Mouse (Mus musculus) megakaryocyte-erythroid progenitor cell, adult 5-6 weeks (primary cell): ENCODE results near the gene Llph. TPM values are rescaled to one million over a fixed set of nuclear protein-coding genes. Genes with fewer than 3 reads are reported as not detected.
A peak's percentile ranks its signal among the peaks of the same experiment; 100 is the strongest.

Experiments
- ATAC-seq: replicated peaks from 2 replicates; pipeline ENCODE4 v1.8.0; 2016; ENCODE audit warnings: mild to moderate bottlenecking, inconsistent platforms; ENCODE audit not compliant: severe bottlenecking, poor library complexity, low FRiP score, low TSS enrichment
- total RNA-seq, 2 experiments: library from RNA; stranded (forward) in 1 of 2; stranded (reverse) in 1 of 2; fragments of 200-1000, 215-1000 nt in 1 of 2; fragments of >200 nt in 1 of 2; fragmentation: Nextera tagmentation in 1 of 2; gene quantifications; 2 replicates each; pipeline ENCODE4 v1.2.3; 2014 to 2017

The Llph gene
- total RNA-seq, 2 experiments from 2014 or later = 109 to 124 TPM

DNA sequence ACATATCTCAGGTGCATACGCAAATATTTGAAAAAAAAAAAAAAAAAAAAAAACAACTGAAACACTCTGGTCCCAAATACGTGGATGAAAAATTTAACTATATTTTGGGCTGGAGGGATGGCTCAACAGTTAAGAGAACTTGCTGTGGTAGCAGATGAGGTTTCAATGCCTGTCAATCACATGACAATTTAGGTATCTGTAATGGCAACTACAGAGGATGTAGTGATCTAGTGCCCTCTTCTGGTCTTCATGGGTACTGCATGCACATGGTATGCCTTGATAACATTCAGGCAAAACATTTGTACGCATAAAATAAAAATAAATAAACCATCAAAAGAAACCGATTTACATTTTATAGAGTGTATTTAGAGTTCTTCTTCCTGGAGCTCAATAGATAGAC, 43.9 kb downstream of the Llph start:
- ATAC-seq = peak; percentile 79

DNA sequence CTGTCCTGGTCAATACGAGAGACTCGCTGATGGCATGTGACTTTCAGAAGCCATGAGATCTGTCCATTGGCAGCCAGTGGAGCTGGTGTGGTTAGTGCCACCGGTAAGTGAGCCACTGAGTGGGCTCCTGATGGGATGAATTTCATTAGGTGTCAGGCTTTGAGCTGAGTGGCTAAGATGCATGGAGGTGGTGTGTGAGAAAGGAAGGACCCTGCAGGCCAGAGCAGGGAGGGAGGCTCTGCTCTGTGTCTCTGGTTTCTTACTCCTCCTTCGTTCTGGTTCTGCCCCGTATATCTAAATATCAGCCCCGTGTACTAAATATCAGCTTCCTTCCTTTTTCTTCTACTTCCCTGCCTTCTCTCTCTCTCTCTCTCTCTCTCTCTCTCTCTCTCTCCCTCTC, 44.4 kb downstream of the Llph start:
- peak; percentile 42 for ATAC-seq

DNA sequence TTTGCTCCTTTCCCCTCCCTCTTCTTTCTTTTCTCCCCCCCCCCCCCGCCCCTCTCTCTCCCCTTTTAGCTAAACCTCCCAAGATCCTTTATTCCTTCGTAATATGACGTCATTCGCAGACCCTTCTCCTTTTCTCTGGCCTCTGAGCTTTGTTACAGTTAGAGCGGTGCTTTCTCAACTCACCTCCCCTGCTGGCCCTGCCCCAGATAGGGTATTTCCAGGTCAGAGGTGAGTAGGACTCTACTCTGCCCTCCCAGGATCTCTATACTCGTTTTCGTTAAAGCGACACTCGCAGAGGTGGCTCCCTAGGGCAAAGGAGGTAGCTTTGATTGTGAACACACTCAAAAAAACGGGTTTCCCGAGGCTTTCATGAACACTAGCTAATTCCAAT, 45.0 kb downstream of the Llph start:
- no peak; the same call in 1 of the 2 replicates for ATAC-seq

DNA sequence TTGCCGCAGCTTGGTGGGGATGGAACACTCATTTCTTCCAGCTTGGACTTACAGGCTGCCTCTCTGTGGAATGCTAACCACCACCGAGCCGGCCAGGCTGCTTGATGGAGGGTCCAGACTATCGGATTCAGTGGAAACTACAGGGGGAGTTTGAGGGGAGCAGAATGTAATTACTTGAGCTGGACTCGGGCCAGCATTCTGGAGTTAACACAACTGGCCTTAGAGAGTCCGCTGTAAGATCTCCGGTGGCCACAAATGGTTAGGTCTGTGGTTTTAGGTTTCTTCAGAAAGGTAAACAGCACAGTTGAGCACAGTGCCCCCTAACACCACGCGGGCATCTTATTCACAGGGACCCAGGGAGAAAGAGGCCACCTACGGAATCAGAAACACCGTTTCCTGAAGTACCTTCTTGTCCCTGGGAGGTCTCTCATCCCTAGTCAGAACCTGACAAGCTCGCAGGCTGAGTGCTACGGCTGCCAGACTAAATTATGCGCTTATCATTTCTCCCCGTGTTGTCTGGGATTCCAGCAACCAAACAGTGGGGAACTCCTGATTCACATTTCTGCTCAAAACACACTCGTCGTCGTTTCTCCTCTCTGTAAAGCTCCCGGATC, 45.5 kb downstream of the Llph start:
- ATAC-seq = peak; percentile 27; the same call in 1 of the 2 replicates

DNA sequence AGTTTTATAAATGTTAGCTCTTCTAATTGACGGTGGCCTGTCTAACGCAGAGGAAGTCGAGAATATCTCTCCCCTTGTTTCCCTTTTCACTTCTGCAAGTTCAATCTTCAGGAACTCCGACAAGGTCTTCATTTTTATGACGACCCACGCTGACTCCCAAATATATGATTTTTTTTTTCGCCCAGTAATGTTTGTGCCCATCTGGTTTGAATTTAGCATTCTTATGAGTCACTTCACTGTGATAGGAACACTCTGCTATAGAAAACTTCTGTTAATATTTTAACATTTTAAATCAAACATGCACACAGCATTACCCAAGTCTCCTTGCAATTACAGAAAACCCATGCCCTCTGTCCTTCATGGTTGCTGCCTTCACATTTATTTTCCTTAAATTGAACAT, 46.5 kb downstream of the Llph start:
- no peak for ATAC-seq

DNA sequence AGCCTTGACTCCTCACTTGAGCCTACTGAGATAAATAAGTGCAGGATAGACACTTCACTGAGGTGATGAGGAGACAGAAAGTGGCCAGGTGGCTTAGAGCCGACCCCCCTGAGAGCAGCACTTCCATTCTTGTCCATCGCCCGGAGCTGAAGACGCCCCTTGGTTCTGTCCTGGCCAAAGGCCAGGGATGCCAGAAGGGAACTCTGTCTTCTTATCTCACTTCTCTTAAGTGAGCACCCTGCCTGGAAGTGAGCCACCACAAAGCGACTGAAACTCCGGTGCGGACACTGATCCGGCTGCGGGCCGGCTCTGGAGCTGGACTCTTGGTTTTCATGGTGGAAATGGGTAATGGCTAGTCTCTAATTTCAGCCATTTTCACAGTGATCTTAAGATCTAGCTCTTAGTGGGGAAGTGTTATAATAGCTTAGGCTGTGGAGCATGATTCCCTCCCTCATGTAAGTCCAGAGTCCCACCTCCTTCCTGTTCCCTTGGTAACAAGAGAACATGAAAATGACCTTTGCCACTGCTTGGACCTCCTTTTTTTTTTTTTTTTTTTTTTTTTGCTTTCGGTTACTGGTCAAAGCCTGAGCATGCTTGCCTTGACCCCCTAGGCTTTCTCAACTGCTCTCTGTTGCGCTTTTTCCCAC, 52.7 kb downstream of the Llph start:
- ATAC-seq = 0 out of 2 replicates have a peak, but pooled peaks have one; percentile 18

DNA sequence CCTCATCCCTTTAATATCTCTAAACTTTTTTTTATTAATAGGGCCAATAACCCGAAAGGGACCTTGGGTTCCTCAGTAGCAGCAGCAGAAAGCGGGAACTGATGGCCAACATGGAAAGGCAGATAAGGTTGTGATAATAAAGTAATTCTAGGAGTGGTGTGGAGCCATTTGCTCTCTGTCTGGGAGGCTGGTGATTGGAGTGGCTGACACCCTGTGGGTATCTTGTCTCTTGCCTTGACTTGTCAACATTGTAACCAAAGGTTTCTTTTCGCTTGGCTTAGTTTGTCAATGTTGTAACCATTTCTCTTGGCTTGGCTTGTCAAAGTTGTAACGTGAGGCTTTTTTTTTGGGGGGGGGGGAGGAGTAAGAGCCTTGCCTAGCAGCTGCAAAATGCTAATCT, 53.5 kb downstream of the Llph start:
- no peak for ATAC-seq

DNA sequence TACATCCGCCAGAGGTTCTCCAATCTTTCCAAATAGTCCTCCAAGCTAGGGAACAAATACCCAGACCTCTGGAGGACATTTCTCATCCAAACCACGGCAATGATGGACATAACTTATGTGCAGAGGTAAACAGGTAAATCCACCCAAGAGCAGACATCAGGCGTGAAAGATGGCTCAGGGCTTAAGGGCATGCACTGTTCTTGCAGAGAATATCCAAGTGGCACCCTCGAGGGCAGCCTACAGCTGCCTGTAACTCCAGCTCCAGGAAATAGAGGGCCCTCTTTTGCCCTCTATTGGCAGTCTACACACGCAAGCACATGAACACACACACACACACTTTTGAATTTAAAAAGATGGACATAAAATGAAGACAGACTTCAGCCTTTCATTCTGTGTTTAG, 54.8 kb downstream of the Llph start:
- no peak for ATAC-seq

Other genes starting within 250 kb of the Llph start
- gene Helb, start 114.1 kb upstream of the Llph start, total RNA-seq (2014; fragmentation: Nextera tagmentation) = 24.1 and 26.1 TPM in 2 replicates
- gene Helb, start 114.1 kb upstream of the Llph start, total RNA-seq (2017) = 30.3 and 34.1 TPM in 2 replicates
- 59.3 and 76.3 TPM in 2 replicates for gene Tmbim4, start 25.5 kb upstream of the Llph start, total RNA-seq (2014; fragmentation: Nextera tagmentation)
- 74.4 and 83.8 TPM in 2 replicates for gene Tmbim4, start 25.5 kb upstream of the Llph start, total RNA-seq (2017)
- 8.1 and 8.8 TPM in 2 replicates for gene Irak3, start 24.9 kb upstream of the Llph start, total RNA-seq (2014; fragmentation: Nextera tagmentation)
- gene Irak3, start 24.9 kb upstream of the Llph start, total RNA-seq (2017) = 5.9 and 8.6 TPM in 2 replicates
- gene Hmga2, start 249.4 kb downstream of the Llph start, total RNA-seq (2014; fragmentation: Nextera tagmentation) = 0.52 and 0.62 TPM in 2 replicates
- 1.5 TPM in 1 of 2 replicates, not detected in the other for gene Hmga2, start 249.4 kb downstream of the Llph start, total RNA-seq (2017)